Mouse (Mus musculus) urinary bladder, postnatal 14 days (tissue): ENCODE results near the gene Nup85.
"Not testable (repeated sequence)": the region's sequence is repeated elsewhere in the genome, so short reads cannot be mapped to it uniquely, and the experiment has no call there.

ENCODE experiments used
- DNase-seq: peaks from one replicate; pipeline ENCODE4 v3.0.0; 2021; ENCODE audit warnings: low spot score

Nup85 gene

DNA sequence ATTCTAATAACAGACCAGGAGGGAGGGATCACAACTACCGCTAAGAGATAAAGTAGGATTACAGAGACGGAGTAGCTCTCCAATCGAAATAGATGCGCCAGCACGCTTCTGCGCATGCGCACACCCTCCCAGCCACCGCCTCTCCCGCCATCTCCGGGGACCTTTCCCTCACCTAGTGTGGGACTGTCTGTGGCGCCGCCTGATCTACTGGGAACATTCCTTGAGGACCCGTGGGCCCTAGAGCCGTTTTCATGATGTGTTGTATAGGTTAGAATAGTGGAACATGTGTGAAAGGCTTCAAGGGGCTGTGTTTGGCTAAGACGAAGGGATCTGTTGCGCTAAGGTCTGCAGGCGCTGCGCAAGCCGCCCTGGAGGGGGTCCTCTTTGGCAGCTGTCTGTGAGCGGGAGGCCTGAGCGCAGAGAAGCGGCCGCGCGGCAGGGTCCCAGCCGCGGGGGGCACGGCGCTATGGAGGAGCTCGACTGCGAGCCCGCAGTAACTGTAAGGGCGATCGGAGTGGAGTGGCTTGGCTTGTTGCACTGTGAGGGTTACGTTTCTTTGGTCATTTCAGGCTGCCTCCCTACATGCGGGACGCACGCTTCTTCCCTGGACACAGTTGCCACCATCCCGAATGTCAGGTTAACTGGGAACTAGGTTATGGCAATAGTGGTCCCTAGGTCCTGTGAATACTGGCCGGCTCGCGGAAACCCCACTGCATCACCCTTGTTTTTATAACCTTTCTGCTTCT is at the start of gene Nup85:
Gene Nup85, plus strand, starts transcription at position 371 of the 746 bp plus-strand sequence.
- peak; percentile 98 for DNase-seq

DNA sequence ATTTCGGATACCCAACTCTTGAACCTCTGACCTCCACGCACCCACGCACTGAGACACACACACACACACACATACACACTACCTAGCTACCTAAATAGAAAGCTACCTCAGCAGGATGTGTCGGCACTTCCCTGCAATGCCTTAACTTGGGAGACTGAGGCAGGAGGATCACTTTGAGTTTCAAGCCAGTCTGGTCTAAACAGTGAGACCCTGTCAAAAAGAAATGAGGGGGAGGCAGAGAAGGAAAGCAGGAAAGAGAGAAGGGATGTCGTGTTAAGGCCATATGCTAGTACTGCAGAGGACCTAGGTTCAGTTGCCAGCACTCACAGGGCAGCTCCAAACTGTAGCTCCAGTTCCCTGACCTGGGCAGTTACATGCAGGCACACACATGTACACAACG is 49.2 kb upstream of the Nup85 start:
- no peak for DNase-seq

DNA sequence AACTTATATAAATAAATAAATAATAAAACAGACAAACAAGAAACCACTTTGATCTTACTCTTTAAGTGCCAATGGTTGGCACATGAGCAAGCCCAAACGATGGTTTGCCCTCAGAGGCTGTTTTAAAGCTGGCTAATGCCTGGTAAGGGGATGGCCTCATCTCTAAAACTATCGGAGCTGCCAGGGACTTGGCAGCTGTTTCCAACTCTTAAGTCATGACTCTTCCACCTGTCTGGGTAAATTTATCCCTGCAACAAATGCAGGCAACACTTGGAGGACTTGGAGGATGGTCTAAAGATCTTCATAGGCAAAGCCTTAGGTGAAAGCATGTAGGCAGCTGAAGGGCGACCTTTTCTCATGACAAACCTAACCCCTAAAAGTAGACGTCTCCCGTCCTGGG is 47.3 kb upstream of the Nup85 start:
- DNase-seq: no peak

DNA sequence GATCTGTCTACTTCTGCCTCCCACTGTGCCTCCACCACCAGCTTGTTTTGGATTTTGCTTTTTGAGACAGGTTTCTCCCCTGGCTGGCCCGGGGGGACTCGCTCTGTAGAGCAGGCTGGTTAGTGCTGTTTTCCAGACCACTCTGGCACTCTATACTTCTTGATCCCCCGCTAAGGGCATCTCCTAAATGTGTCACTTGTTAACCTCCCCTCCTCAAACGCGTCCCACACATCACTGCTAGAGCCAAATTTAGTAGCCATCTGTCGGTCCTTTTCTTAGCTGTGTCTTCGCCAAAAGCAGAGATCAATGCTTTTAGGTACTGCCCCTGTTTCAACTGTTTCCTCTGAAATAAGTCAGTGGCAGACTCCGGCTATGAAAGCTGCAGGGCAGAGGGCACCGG is 45.5 kb upstream of the Nup85 start:
- no peak for DNase-seq

DNA sequence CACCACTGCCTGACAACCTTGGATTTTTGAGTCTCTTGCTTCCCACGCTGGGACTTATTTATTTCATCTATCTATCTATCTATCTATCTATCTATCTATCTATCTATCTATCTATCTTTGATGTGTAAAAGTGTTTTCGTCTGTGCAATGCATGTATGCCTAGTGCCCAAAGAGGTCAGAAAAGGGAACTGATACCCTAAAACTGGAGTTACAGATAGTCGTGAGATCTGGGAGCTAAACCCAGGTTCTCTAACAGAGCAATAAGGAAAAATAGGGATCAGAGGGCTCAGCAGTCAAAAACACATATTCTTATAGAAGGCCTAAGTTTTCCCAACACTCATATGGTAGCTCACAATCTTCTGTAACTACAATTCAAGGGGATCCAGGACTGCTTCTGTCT is 44.7 kb upstream of the Nup85 start:
- no peak for DNase-seq

DNA sequence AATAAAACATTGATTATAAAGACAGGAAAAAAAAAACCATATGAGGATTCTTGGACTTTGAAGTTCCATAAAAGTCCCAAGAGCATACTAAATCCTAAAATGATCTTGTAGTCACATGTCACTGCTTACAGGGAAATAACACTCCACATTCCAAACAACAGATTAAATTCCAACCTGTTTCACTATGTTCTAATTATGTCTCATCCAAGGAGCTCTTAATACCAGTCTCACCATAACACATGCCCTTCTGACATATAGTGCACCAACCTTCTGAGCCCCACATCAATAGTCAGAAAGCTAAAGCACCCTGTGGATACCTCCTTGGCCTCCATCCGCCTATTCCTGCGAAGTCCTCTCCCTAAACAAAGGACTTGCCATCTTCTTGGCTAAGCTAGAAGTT is 44.0 kb upstream of the Nup85 start:
- DNase-seq: no peak

DNA sequence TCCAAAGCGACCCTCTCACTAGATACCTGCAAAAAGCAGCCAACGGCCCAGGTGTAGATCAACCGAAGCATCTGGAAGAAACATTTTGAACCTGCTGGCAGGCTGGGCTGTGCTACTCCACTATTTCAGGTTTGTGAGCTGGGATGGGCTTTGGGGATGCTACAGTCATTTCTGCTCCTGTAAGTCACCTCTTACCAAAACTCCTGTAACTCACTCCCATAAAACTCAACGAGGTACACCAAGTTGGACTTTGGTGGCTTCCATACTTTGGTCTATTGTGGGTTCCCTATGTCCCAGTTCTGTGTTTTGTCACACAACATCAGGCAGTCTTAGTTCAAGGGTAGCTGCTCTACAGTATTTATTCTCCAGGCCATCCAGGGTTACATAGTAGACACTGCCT is 43.2 kb upstream of the Nup85 start:
- DNase-seq: no peak

DNA sequence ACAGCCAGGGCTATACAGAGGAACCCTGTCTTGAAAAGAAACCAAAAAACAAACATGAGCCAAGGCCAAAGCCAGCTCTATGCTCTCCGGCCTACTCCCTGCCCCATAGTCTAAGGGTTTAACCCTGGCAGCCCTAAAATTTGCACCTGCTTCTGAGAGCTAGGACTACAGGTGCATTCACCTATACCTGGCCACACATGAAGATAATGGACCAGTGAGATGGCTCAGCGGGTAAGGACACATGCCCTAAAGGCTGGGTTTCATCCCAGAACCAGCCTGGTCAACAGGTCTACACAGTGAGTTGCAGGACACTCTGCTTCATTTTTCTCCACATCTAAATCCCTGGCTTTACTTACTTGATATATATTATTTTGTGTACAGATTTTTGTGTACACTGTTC is 42.0 kb upstream of the Nup85 start:
- DNase-seq: no peak

DNA sequence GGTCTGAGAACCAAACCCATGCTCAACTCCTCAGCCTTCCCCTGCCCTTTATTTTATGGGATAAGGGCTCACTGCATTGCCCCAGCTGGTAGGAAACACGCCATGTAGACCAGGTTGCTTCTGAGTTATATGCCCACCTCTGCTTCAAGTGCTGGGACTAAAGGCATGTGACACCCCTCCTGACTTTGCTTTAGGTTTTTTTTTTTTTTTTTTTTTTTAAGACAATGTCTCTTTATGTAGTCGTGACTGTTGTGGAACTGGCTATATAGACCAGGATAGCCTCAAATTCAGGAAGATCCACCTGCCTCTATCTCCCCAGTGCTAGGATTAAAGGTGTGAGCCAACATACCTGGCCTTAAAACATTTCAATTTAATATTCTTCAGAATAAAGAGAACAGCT is 41.5 kb upstream of the Nup85 start:
- DNase-seq: no peak

DNA sequence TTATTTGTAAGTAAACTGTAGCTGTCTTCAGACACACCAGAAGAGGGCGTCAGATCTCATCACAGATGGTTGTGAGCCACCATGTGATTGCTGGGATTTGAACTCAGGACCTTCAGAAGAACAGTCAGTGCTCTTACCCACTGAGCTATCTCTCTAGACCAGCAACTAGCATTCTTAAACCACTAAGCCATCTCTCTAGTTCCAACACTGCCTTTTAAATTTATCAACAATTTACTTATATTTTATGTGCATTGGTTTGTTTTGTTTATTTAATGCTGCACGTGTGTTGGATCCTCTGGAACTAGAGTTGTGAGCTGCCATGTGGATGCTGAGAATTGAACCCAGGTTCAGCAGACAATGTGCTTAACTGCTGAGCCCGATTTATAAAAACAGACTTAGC is 37.8 kb upstream of the Nup85 start:
- DNase-seq: not testable (repeated sequence)

DNA sequence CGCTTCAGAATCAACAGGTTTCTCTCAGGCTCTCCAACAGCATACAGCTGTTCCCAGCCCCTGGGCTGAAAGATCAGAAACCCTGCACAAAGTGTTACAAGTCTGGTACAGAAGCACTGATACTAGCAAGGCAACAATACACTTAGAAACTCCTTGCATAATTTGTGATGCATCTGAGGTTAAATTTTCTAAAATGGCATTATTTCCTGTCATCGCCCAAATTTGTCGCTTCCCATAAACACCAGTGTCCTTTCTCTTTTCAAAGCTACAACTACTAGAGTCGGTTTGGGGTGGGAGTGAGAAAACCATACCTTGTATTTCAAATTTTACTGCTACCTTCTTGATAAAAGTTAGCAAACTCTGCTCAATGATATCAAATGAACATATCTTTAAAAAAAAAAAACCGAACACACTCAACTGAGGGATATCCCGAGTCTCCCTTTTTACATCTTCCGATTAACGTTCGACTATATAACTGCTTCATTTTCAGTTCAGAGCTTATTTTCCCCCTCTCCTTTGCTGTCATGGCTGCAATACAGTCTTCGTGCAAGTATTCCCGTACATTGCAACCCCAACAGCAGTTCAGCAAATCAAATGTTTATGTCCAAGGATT is 29.4 kb upstream of the Nup85 start:
- no peak for DNase-seq

DNA sequence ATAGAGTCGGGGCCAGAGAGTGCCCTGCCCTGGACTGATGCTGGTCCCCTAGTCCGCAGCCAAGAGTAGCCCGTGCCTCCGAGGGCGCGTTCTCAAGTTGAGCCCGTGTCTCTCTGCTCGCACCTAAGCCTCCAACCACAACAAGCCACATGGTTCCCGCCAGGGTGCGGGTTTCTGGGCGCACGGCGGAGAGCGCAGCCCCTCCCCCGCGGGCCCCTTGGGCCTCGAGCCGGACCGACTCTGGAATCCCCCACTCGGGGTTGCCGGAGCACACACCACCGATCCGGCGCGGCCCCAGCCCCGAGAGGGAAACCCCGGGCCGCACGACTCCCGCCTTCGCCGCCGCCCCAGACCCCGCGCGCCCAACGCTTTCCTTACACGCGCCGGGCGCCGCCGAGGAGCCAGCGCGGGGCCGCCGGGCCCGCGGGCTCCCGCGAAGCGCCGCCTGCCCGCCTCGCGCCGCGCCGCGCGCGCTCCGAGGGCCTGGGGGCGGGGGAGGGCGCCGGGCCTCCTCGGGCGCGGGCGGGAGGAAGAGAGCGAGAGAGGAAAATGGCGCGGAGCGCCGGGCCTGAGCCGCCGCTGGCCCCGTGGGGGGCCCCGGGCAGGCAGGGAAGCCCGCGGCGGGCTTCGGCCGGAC is 28.7 kb upstream of the Nup85 start:
- DNase-seq: peak; percentile 60

DNA sequence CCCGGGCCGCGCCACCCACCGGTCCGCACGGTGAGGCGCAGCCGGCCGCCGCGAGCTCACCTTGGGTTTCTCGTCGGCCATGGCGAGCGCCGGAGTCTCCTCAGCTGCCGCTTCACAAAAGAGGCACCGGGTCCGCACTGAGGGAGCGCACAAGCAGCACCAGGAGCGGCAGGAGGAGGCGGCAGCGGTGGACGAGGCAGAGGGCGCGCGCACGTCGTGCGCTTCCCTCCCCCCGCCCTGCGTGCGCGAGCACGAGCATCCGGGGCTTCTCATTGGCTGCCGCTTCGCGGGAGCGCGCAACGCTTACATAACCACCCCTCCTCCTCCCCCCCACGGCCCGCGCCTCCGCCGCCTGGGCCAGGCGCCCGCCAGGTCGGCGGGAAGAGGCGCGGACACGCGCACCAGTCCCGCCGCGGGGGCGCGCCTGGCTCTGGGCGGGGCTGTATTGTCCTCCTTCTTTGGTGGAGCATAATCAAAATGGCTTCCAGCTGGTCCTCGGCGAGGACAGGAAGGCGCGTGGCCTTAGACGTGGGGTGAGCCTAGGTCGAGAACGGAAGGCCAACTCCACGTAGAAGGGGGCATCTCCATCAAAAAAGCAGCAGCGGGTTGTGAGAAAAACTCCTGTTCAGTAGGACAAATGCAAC is 28.1 kb upstream of the Nup85 start, which contains the start of gene Sumo2:
Gene Sumo2, minus strand, starts transcription at position 239 of the 644 bp plus-strand sequence.
- DNase-seq: peak; percentile 98

DNA sequence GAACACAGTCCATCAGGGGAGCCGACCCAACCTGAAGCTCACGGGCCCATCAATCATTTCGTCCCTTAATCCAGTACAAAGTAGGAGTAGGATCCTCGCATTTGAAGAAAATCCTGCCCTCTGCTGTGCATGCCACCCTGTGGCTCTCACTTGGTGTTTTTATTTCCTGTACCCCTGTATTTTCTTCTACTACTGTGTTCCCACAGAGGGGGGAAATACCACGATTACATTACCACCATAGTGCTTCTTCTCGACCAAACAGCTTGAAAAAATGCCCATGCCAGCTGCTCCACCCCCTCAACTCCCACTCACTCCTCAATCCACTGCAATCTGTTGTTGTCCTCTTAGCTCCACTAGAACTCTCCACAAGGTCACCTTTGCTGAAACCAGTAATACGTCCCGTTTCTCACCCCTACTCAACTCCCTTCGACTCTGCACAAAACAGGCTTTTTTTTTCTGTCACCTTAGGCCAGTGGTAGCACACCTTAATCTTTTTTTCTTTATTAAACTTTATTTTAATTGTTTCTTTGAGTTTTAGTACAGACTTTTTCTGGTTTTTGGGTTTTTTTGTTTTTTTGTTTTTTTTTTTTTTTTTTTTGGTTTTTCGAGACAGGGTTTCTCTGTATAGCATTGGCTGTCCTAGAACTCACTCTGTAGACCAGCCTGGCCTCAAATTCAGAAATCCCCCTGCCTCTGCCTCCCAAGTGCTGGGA is 27.2 kb upstream of the Nup85 start:
- DNase-seq: no peak

DNA sequence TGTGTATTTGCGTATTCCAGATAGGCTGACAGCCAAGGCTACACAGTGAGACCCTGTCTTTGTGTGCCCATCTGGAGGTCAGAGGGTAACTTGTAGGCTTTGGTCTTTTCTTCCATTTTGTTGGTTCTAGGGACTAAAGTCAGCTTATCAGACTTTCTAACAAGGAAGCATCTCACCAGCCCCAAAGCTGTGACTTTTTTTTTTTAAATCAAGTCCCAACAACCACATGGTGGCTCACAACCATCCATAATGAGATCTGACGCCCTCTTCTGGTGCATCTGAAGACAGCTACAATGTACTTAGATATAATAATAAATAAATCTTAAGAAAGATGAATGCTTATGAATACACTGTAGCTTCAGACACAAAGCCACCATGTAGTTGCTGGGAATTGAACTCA is 26.2 kb upstream of the Nup85 start:
- DNase-seq: no peak

DNA sequence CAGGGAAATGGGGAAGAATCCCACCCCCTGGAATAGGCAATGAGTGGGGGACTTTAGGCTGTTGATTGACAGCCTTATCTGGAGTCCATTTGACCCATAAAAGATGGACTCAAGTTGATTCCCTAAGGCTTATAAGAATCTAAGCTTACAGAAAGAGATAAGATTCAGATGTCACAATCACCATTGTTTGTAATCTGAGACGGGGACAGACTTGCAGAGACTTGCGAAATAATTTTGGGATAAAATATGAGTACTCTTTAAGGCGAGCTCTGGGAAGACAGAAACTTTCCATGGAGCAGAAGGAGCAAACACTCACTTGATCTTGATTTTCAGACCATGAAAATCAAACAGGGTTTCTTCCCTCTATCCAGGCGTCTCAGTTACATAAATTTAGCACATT is 20.7 kb upstream of the Nup85 start:
- DNase-seq: no peak

DNA sequence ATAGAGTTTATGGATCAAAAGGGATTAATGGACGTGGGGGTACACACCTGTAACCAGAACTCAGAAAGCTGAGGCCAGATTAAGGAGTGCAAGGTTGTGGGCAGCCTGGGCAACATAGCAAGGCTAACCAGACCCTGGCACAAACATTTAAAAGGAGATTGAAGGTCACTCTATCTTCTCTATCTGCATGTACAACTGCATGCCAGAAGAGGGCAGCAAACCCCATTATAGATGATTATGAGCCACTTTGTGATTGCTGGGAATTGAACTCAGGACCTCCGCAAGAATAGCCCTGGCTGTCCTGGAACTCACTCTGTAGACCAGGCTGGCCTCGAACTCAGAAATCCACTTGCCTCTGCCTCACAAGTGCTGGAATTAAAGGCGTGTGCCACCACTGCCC is 11.5 kb upstream of the Nup85 start:
- no peak for DNase-seq

DNA sequence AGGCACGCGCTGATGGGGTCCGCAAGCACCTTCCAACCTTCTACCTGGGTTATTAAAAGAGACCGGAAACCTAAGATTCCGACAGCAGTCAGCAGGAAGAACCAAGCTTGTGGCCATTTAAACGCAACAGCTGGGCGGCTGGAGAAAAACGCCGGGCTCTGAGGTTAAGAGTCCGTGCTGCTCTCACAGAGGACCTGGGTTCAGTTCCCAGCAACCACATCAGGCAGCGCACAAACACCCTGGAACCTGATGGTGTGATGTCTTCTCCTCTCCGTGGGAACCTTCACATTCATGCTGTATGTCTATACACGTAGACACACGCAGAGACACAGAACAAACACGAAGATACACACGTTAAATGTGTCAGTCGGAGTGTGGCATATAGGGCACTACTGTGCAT is 8.5 kb upstream of the Nup85 start:
- DNase-seq: no peak

DNA sequence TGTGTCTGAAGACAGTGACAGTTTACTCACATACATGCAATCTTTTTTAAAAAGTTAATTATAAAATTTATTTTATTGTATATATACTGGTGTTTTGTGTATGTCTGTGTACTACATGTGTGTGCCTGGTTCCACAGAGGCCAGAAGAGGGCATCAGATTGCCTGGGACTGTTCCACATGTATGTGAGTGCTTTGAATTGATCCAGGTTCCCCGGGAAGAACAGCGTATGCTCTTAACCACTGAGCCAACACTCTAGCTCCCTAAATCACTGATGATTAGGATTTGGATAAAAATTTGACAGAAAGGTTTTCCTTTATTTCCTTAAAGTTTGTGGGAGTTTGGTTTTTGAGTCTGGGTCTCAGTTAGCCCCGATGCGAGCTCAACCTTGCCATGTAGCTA is 828 bp upstream of the Nup85 start:
- no peak for DNase-seq

DNA sequence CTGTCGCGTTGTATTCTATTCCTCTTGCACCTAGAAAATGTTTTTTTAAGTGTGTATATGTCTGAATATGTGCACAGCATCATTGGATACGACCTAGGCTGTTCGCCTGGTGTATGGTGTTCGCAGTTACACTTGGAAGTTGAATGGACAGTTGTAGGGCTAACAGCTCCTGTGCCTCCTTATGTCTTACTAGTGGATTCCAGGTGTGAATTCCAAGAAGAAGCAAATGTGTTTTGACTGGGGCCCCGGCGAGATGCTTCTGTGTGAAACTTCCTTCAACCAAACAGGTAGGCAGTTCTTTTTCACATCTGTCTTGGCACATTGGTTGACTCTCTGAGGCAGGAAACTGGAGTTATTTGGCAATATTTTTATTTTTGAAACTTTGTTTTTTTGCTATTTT is 727 bp downstream of the Nup85 start:
- no peak for DNase-seq

DNA sequence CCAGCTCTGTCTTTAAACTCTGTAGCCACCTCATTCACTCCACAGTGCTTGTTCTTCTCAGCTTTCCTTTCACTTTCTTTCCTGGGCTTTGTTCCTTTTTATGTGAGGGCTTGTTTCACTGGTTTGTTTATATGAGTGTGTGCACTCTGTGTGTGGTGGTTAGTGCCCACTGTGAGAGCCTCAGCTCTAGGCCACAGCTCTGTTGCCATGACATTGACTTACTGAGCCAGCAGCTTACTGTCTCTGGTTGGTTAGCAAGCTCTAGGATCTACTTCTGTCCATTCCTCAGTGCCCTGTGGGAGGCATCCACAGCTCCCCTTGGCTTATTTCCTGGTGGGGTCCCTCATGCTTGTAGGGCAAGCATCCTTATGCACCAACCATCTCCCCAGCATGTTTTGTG is 14.8 kb downstream of the Nup85 start:
- DNase-seq: no peak

DNA sequence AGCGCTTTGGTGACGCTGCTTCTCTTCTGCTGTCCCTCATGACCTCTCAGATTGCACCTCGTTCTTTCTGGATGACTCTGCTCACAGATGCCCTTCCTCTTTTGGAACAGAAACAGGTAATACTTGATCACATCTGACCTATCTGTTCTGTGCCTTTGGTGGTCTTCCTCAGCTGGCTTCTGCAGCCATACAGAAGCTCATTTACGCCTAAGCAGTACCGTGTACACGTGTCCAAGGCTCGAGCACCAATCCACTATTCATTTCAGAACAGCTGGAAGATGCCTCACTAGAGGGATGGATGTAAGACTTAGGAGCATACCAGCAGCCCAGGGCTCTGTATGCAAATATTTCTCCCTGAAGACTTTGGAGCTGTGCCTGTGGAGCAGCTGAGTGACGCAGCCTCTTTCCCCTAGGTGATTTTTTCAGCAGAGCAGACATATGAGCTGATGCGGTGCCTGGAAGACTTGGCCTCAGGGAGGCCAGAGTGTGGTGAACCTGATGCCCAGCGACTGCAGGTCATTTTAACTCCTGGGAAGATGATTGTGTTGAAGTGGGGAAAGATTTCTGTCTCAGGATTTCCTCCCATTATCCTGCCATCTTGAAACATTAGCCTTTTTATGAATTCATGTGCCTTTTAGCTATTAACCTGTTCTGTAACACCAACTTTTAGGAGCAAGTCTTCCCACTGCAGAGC is 18.8 kb downstream of the Nup85 start:
- no peak for DNase-seq
